Mouse (Mus musculus) testis, adult 2 months (tissue): ENCODE measurements around the gene Sox1.

Experiments used
- CTCF ChIP-seq: fragments of 200-500 bp; IDR thresholded peaks from 2 replicates; pipeline ENCODE4 v1.5.1; 2012; ENCODE audit warnings: low read depth, mild to moderate bottlenecking, inconsistent platforms, low read length, moderate library complexity; ENCODE audit not compliant: control insufficient read depth, insufficient read depth, insufficient replicate concordance
- POLR2A ChIP-seq: fragments of 200-500 bp; IDR thresholded peaks from 2 replicates; pipeline ENCODE4 v1.6.1; 2012; ENCODE audit warnings: low read depth, mild to moderate bottlenecking, inconsistent platforms, low read length, moderate library complexity; ENCODE audit not compliant: control insufficient read depth

- TF ChIP-seq CTCF (no peak), POLR2A (no peak)
Measured at GRCm38 (mm10) chr8:12386530-12387222, 8.4 kb upstream of the Sox1 start.
